Mouse (Mus musculus) thymus, adult 2 months (tissue): ENCODE data around the gene Apbb2. TPM values are rescaled to one million over a fixed set of nuclear protein-coding genes. Genes with fewer than 3 reads are reported as not detected.
"Not testable (repeated sequence)": the region's sequence is repeated elsewhere in the genome, so short reads cannot be mapped to it uniquely, and the experiment has no call there.

Source experiments
- DNase-seq: peaks from one replicate; pipeline ENCODE4 v3.0.0; 2021
- H3K27ac ChIP-seq: fragments of 200-500 bp; 2 replicates; pipeline ENCODE4 v1.5.1; 2012; ENCODE audit warnings: low read length, control low read depth; ENCODE audit not compliant: control insufficient read depth, insufficient read depth
- H3K27me3 ChIP-seq: fragments of 200-500 bp; 2 replicates; pipeline ENCODE4 v1.6.1; 2012; ENCODE audit warnings: mild to moderate bottlenecking, low read length, moderate library complexity, mixed read lengths; ENCODE audit not compliant: control insufficient read depth, insufficient read depth
- H3K36me3 ChIP-seq: fragments of 200-500 bp; 2 replicates; pipeline ENCODE4 v1.6.1; 2012; ENCODE audit warnings: mild to moderate bottlenecking, low read length, moderate library complexity; ENCODE audit not compliant: control insufficient read depth, insufficient read depth
- H3K4me1 ChIP-seq: fragments of 200-500 bp; replicated peaks from 2 replicates; pipeline ENCODE4 v1.6.1; 2012; ENCODE audit warnings: low read length; ENCODE audit not compliant: control insufficient read depth, insufficient read depth
- H3K4me3 ChIP-seq: fragments of 200-500 bp; 2 replicates; pipeline ENCODE4 v1.5.1; 2012; ENCODE audit warnings: mild to moderate bottlenecking, low read length, control low read depth, moderate library complexity; ENCODE audit not compliant: control insufficient read depth, insufficient read depth
- CTCF ChIP-seq: fragments of 200-500 bp; IDR thresholded peaks from 2 replicates; pipeline ENCODE4 v1.5.1; 2012; ENCODE audit warnings: mild to moderate bottlenecking, control low read depth, low read length, moderate library complexity, borderline replicate concordance; ENCODE audit not compliant: control insufficient read depth, poor library complexity, insufficient read depth; ENCODE audit errors: extremely low read depth
- POLR2A ChIP-seq: fragments of 200-500 bp; IDR thresholded peaks from 2 replicates; pipeline ENCODE4 v1.6.1; 2012; ENCODE audit warnings: mild to moderate bottlenecking, low read length, control low read depth, moderate library complexity; ENCODE audit not compliant: control insufficient read depth, poor library complexity, insufficient read depth; ENCODE audit errors: extremely low read depth
- WGBS: fragments of 180-500 bp; shearing (Covaris S2); methylation state at CpG from one replicate; pipeline ENCODE4 v1.1.7; 2018; 5-methylcytosine and 5-hydroxymethylcytosine counted together
- polyA plus RNA-seq: library from polyadenylated mRNA; depleted of rRNA; stranded (reverse); fragments of >200 nt; gene quantifications from 2 replicates; pipeline ENCODE4 v1.2.3, GENCODE M21; 2012; rRNA removed

Apbb2 gene
- polyA plus RNA-seq, 1 experiment, result 2.6 TPM

GRCm38 (mm10) chr5:66262475-66262874 is 356.1 kb downstream of the Apbb2 start:
- H3K4me1 ChIP-seq, result peaks cover 14% of the 10 kb centered on the region
- H3K36me3 ChIP-seq, result no peaks in the 10 kb centered on the region
- 81% methylated on average over 2 of the region's 2 CpGs for WGBS
- no peak overlapping the region for H3K4me3 ChIP-seq
- no peak overlapping the region for H3K27ac ChIP-seq
- DNase-seq, result no peak
- H3K27me3 ChIP-seq, result peaks cover 3% of the 10 kb centered on the region; the same call in 1 of the 2 replicates
- TF ChIP-seq CTCF, result no peak
- TF ChIP-seq POLR2A, result no peak

- 5% methylated on average over 44 of the region's 44 CpGs for WGBS
- TF ChIP-seq CTCF (0 out of 2 replicates have a peak, but pooled peaks have one; percentile 19), POLR2A (no peak)
- peaks cover 3% of the 10 kb centered on the region; the same call in 1 of the 2 replicates for H3K27me3 ChIP-seq
- H3K4me1 ChIP-seq, result peaks cover 11% of the 10 kb centered on the region
- DNase-seq, result peak; percentile 50
- no peak within 1 kb of the TSS for H3K27ac ChIP-seq
- H3K4me3 ChIP-seq, result peak within 1 kb of the TSS; percentile 46
- H3K36me3 ChIP-seq, result no peaks in the 10 kb centered on the region
These were observed 358.7 kb downstream of the Apbb2 start, which contains the start of gene Nsun7 for GRCm38 (mm10) chr5:66259756-66260448. TSS of gene Nsun7 (plus strand) at chr5:66259897.

GRCm38 (mm10) chr5:66259431-66259755 is 359.2 kb downstream of the Apbb2 start:
- H3K27me3 ChIP-seq, H3K27ac ChIP-seq, H3K36me3 ChIP-seq, DNase-seq: not testable (repeated sequence)
- 14% methylated on average over 5 of the region's 5 CpGs for WGBS
- H3K4me1 ChIP-seq, result peaks cover 11% of the 10 kb centered on the region
- H3K4me3 ChIP-seq, result peak overlapping the region; percentile 46

- H3K4me1 ChIP-seq, result peaks cover 11% of the 10 kb centered on the region
- no peak overlapping the region for H3K27ac ChIP-seq
- H3K36me3 ChIP-seq, result no peaks in the 10 kb centered on the region
- WGBS, result 75% methylated on average over 2 of the region's 2 CpGs
- DNase-seq, result no peak
- no peak for TF ChIP-seq CTCF
- peaks cover 3% of the 10 kb centered on the region; the same call in 1 of the 2 replicates for H3K27me3 ChIP-seq
- H3K4me3 ChIP-seq, result no peak overlapping the region
These were observed 359.6 kb downstream of the Apbb2 start for GRCm38 (mm10) chr5:66259000-66259399.

- H3K27ac ChIP-seq, result no peak overlapping the region
- no peaks in the 10 kb centered on the region for H3K36me3 ChIP-seq
- DNase-seq, result no peak
- no peak overlapping the region for H3K4me3 ChIP-seq
- 89% methylated on average over 10 of the region's 10 CpGs for WGBS
- TF ChIP-seq POLR2A, result no peak
- no peak for TF ChIP-seq CTCF
- H3K4me1 ChIP-seq, result peaks cover 8% of the 10 kb centered on the region
- H3K27me3 ChIP-seq, result peaks cover under 1% of the 10 kb centered on the region; the same call in 1 of the 2 replicates
These were observed 363.5 kb downstream of the Apbb2 start for GRCm38 (mm10) chr5:66255044-66255443.

GRCm38 (mm10) chr5:66253219-66253618 is 365.4 kb downstream of the Apbb2 start:
- WGBS, result 82% methylated on average over 5 of the region's 5 CpGs
- Histone ChIP-seq H3K27ac (no peak overlapping the region), H3K27me3 (no peaks in the 10 kb centered on the region), H3K4me1 (no peaks in the 10 kb centered on the region), H3K36me3 (no peaks in the 10 kb centered on the region), H3K4me3 (no peak overlapping the region)
- no peak for DNase-seq
- no peak for TF ChIP-seq CTCF

Other genes starting within 250 kb of the Apbb2 start
- gene Uchl1, start 57.3 kb upstream of the Apbb2 start, polyA plus RNA-seq, result 4.8 and 5.1 TPM in 2 replicates
- 3.8 and 5.0 TPM in 2 replicates for gene Limch1, start 127.0 kb upstream of the Apbb2 start, polyA plus RNA-seq